Mouse (Mus musculus) kidney, postnatal 0 days (tissue): ENCODE results near the gene Sp7. TPM values are rescaled to one million over a fixed set of nuclear protein-coding genes. Genes with fewer than 3 reads are reported as not detected.
"Not testable (repeated sequence)": the region's sequence is repeated elsewhere in the genome, so short reads cannot be mapped to it uniquely, and the experiment has no call there.

ENCODE experiments used
- ATAC-seq: fragments of 200-750 bp; cut with Nextera tagmentation; replicated peaks from 2 replicates; pipeline ENCODE4 v1.8.0; 2017; ENCODE audit warnings: low read depth, moderate number of reproducible peaks, moderate TSS enrichment, moderate library complexity; ENCODE audit not compliant: low FRiP score
- DNase-seq: peaks from one replicate; pipeline ENCODE4 v3.0.0-alpha.2; 2016; ENCODE audit warnings: low spot score
- H3K27ac ChIP-seq: fragments of 300-500 bp; sonication (generic); 2 replicates; pipeline ENCODE4 v1.5.1; 2014; ENCODE audit warnings: mild to moderate bottlenecking
- H3K27me3 ChIP-seq: fragments of 300-500 bp; sonication (generic); 2 replicates; pipeline ENCODE4 v1.6.1; 2014; ENCODE audit warnings: low read length, mixed read lengths; ENCODE audit not compliant: insufficient read depth
- H3K36me3 ChIP-seq: fragments of 300-500 bp; sonication (generic); 2 replicates; pipeline ENCODE4 v1.6.1; 2014; ENCODE audit warnings: low read length, mixed read lengths; ENCODE audit not compliant: insufficient read depth
- H3K4me1 ChIP-seq: fragments of 300-500 bp; sonication (generic); replicated peaks from 2 replicates; pipeline ENCODE4 v1.6.1; 2014; ENCODE audit warnings: antibody characterized with exemption, low read length, mixed read lengths; ENCODE audit not compliant: insufficient read depth
- H3K4me2 ChIP-seq: fragments of 300-500 bp; sonication (generic); 2 replicates; pipeline ENCODE4 v1.6.1; 2014; ENCODE audit warnings: mild to moderate bottlenecking, low read length, moderate library complexity, mixed read lengths
- H3K4me3 ChIP-seq: fragments of 300-500 bp; sonication (generic); replicated peaks from 2 replicates; pipeline ENCODE4 v1.5.1; 2014; ENCODE audit warnings: low read depth, low read length
- H3K9ac ChIP-seq: fragments of 300-500 bp; sonication (generic); 2 replicates; pipeline ENCODE4 v1.6.1; 2014; ENCODE audit warnings: low read depth, low read length
- H3K9me3 ChIP-seq: fragments of 300-500 bp; sonication (generic); replicated peaks from 2 replicates; pipeline ENCODE4 v1.6.1; 2016; ENCODE audit warnings: low read length, inconsistent platforms, mixed read lengths
- CTCF ChIP-seq: IDR thresholded peaks from 2 replicates; pipeline ENCODE4 v1.5.1; 2016; ENCODE audit warnings: antibody characterized with exemption, low read depth, mild to moderate bottlenecking, moderate library complexity
- WGBS: fragments of 180-500 bp; shearing (Covaris S2); extraction: QIAGEN DNeasy Blood & Tissue Kit; methylation state at CpG from one replicate; pipeline ENCODE4 v1.1.7; 2014; 5-methylcytosine and 5-hydroxymethylcytosine counted together
- polyA plus RNA-seq: library from polyadenylated mRNA; unstranded; fragments of >200 nt; fragmentation: Nextera tagmentation; extraction: Ambion mirVana; gene quantifications from 2 replicates; pipeline ENCODE4 v1.2.1, GENCODE M21; 2015

The Sp7 gene
- polyA plus RNA-seq, 1 experiment from 2014 or later, result 1.1 TPM

- no peak overlapping the region for H3K4me2 ChIP-seq
- H3K4me3 ChIP-seq, result no peak overlapping the region
- DNase-seq (no peak), ATAC-seq (no peak)
- H3K9me3 ChIP-seq, result no peaks in the 10 kb centered on the region
- no peak overlapping the region for H3K9ac ChIP-seq
- H3K27ac ChIP-seq, result no peak overlapping the region
- TF ChIP-seq CTCF, result no peak
- no peaks in the 10 kb centered on the region for H3K27me3 ChIP-seq
- WGBS, result 94% methylated on average over 4 of the region's 4 CpGs
- peaks cover 9% of the 10 kb centered on the region for H3K4me1 ChIP-seq
- peaks cover 44% of the 10 kb centered on the region for H3K36me3 ChIP-seq
Observed at GRCm38 (mm10) chr15:102336946-102337345, 30.0 kb downstream of the Sp7 start.

GRCm38 (mm10) chr15:102335925-102336324 is 31.1 kb downstream of the Sp7 start:
- H3K36me3 ChIP-seq, result peaks cover 44% of the 10 kb centered on the region
- peak; percentile 39 for DNase-seq

GRCm38 (mm10) chr15:102335254-102335653 is 31.7 kb downstream of the Sp7 start:
- DNase-seq, result no peak
- H3K4me2 ChIP-seq, result no peak overlapping the region
- no peaks in the 10 kb centered on the region for H3K9me3 ChIP-seq
- no peak overlapping the region for H3K9ac ChIP-seq
- TF ChIP-seq CTCF, result no peak
- no peak for ATAC-seq
- H3K27me3 ChIP-seq, result no peaks in the 10 kb centered on the region
- 80% methylated on average over 8 of the region's 8 CpGs for WGBS
- no peak overlapping the region for H3K4me3 ChIP-seq
- peaks cover 44% of the 10 kb centered on the region for H3K36me3 ChIP-seq
- no peak overlapping the region for H3K27ac ChIP-seq
- peaks cover 13% of the 10 kb centered on the region for H3K4me1 ChIP-seq

More at GRCm38 (mm10) chr15:102335925-102336324, 31.1 kb downstream of the Sp7 start:
- H3K27ac ChIP-seq, H3K27me3 ChIP-seq, H3K9me3 ChIP-seq, ATAC-seq, H3K9ac ChIP-seq, H3K4me2 ChIP-seq, H3K4me3 ChIP-seq: not testable (repeated sequence)
- 94% methylated on average over 5 of the region's 5 CpGs for WGBS
- TF ChIP-seq CTCF, result peak; percentile 62
- peaks cover 13% of the 10 kb centered on the region for H3K4me1 ChIP-seq

GRCm38 (mm10) chr15:102331610-102332015 is 35.4 kb downstream of the Sp7 start, which contains the start of gene Myg1:
Myg1 (plus strand) TSS chr15:102331709.
- DNase-seq, result peak; percentile 97
- Histone ChIP-seq H3K27ac (peak within 1 kb of the TSS; percentile 82), H3K4me3 (peak within 1 kb of the TSS; percentile 79), H3K9ac (peak within 1 kb of the TSS; percentile 73), H3K9me3 (no peaks in the 10 kb centered on the region), H3K4me2 (peak within 1 kb of the TSS; percentile 88), H3K4me1 (peaks cover 20% of the 10 kb centered on the region), H3K27me3 (no peaks in the 10 kb centered on the region), H3K36me3 (peaks cover 27% of the 10 kb centered on the region)
- TF ChIP-seq CTCF, result no peak
- under 1% methylated on average over 30 of the region's 30 CpGs for WGBS
- ATAC-seq, result peak; percentile 90

GRCm38 (mm10) chr15:102326892-102327291 is 40.1 kb downstream of the Sp7 start:
- ATAC-seq (no peak), DNase-seq (no peak)
- WGBS, result 56% methylated on average over 8 of the region's 8 CpGs
- no peak for TF ChIP-seq CTCF
- Histone ChIP-seq H3K9ac (peak overlapping the region; percentile 72), H3K4me1 (peaks cover 16% of the 10 kb centered on the region; the same call in 1 of the 2 replicates), H3K4me2 (peak overlapping the region; percentile 74), H3K36me3 (peaks cover 5% of the 10 kb centered on the region; the same call in 1 of the 2 replicates), H3K9me3 (no peaks in the 10 kb centered on the region), H3K4me3 (peak overlapping the region; percentile 75), H3K27ac (peak overlapping the region; percentile 54), H3K27me3 (no peaks in the 10 kb centered on the region)

- Histone ChIP-seq H3K27me3 (no peaks in the 10 kb centered on the region), H3K4me3 (peak within 1 kb of the TSS; percentile 75), H3K9me3 (no peaks in the 10 kb centered on the region), H3K4me2 (peak within 1 kb of the TSS; percentile 74), H3K27ac (peak within 1 kb of the TSS; percentile 54), H3K36me3 (peaks cover 5% of the 10 kb centered on the region; the same call in 1 of the 2 replicates), H3K9ac (peak within 1 kb of the TSS; percentile 72), H3K4me1 (peaks cover 13% of the 10 kb centered on the region; the same call in 1 of the 2 replicates)
- under 1% methylated on average over 40 of the region's 40 CpGs for WGBS
- DNase-seq, result peak; percentile 93
- peak; percentile 79 for ATAC-seq
- TF ChIP-seq CTCF, result peak; percentile 50
Observed at GRCm38 (mm10) chr15:102326022-102326576, 40.9 kb downstream of the Sp7 start, which contains the start of gene Pfdn5. Pfdn5 (plus strand) TSS chr15:102326116.
